Mouse (Mus musculus) spleen, adult 2 months (tissue): ENCODE data around the gene Pkdcc. TPM values are rescaled to one million over a fixed set of nuclear protein-coding genes. Genes with fewer than 3 reads are reported as not detected.

Experiments
- DNase-seq, 2 experiments: peaks; one replicate each; pipeline versions ENCODE4 v3.0.0 to v3.0.0-alpha.2; 2012 to 2021; ENCODE audit warnings: low spot score in 2 of 2, low read depth in 1 of 2
- H3K27ac ChIP-seq: fragments of 200-500 bp; 2 replicates; pipeline ENCODE4 v1.5.1; 2012; ENCODE audit warnings: low read length, inconsistent platforms; ENCODE audit not compliant: insufficient read depth
- H3K27me3 ChIP-seq: fragments of 200-500 bp; 2 replicates; pipeline ENCODE4 v1.6.1; 2012; ENCODE audit warnings: mild to moderate bottlenecking, moderate library complexity, low read length, inconsistent platforms; ENCODE audit not compliant: control insufficient read depth, insufficient read depth
- H3K36me3 ChIP-seq: fragments of 200-500 bp; 2 replicates; pipeline ENCODE4 v1.6.1; 2012; ENCODE audit warnings: mild to moderate bottlenecking, low read length, inconsistent platforms; ENCODE audit not compliant: control insufficient read depth, insufficient read depth
- H3K4me1 ChIP-seq: fragments of 200-500 bp; 2 replicates; pipeline ENCODE4 v1.6.1; 2011; ENCODE audit warnings: inconsistent platforms; ENCODE audit not compliant: control insufficient read depth, insufficient read depth, insufficient read length
- H3K4me3 ChIP-seq: fragments of 200-500 bp; 2 replicates; pipeline ENCODE4 v1.5.1; 2011; ENCODE audit warnings: mild to moderate bottlenecking, inconsistent platforms; ENCODE audit not compliant: insufficient read depth, insufficient read length; ENCODE audit errors: extremely low read depth
- CTCF ChIP-seq: fragments of 200-500 bp; IDR thresholded peaks from 2 replicates; pipeline ENCODE4 v1.5.1; 2011; ENCODE audit warnings: mild to moderate bottlenecking, inconsistent platforms; ENCODE audit not compliant: insufficient read depth, insufficient read length, insufficient replicate concordance; ENCODE audit errors: extremely low read depth
- POLR2A ChIP-seq: fragments of 200-500 bp; IDR thresholded peaks from 2 replicates; pipeline ENCODE4 v1.6.1; 2011; ENCODE audit warnings: low read depth, low read length, inconsistent platforms
- WGBS: fragments of 180-500 bp; shearing (Covaris S2); methylation state at CpG from one replicate; pipeline ENCODE4 v1.1.7; 2018; 5-methylcytosine and 5-hydroxymethylcytosine counted together
- polyA plus RNA-seq: library from polyadenylated mRNA; depleted of rRNA; stranded (reverse); fragments of >200 nt; gene quantifications from 2 replicates; pipeline ENCODE4 v1.2.3, GENCODE M21; 2012

The Pkdcc gene
- polyA plus RNA-seq, 1 experiment = 41.0 TPM

DNA sequence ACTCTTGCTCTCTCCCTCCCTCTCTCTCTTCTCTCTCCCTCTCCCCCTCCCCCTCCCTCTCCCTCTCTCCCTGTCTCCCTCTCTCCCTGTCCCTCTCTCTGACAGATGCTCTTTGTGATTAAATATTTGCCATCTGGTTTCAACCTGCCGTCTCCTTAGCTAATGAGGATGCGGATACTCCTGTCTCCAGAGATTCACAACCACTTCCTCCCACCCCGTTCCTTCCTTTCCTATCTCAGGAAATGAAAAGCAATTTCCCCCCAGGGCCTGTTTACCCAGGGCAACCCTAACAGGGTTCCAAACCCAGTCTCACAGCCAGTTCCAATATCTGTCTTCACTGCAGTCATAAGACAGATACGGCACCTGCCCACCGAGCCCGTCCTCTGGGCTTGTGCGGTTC is 31.0 kb downstream of the Pkdcc start:
- no peaks in the 10 kb centered on the region for H3K27me3 ChIP-seq
- no peak for DNase-seq
- TF ChIP-seq POLR2A (no peak), CTCF (no peak)
- H3K4me3 ChIP-seq = no peak overlapping the region
- no peaks in the 10 kb centered on the region for H3K36me3 ChIP-seq
- H3K27ac ChIP-seq = no peak overlapping the region
- H3K4me1 ChIP-seq = no peaks in the 10 kb centered on the region
- 11% methylated on average over 7 of the region's 7 CpGs for WGBS

DNA sequence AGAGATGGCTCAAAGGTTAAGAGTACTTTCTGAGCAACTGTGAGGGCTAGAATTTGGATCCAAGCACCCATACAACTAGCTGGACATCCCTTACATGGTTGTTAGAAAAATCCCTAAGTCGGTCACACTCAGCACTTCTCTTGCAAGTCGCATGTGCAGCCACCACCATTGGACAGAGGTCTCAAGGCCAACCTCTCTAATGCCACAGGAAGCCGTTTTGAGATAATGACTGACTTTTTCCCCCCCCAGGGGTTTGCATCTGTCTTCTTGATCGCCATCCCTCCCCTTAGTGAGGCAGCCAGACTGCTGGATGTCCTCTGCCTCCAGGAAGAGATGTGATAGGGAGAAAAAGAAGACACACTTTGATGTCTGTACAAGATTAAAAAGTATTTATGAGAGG is 32.1 kb downstream of the Pkdcc start:
- H3K27me3 ChIP-seq = no peaks in the 10 kb centered on the region
- no peak overlapping the region for H3K27ac ChIP-seq
- WGBS = 48% methylated on average over 4 of the region's 4 CpGs
- no peaks in the 10 kb centered on the region for H3K36me3 ChIP-seq
- no peaks in the 10 kb centered on the region for H3K4me1 ChIP-seq
- H3K4me3 ChIP-seq = no peak overlapping the region
- no peak for TF ChIP-seq POLR2A
- no peak for TF ChIP-seq CTCF
- no peak for DNase-seq

- H3K4me1 ChIP-seq = no peaks in the 10 kb centered on the region
- no peak for TF ChIP-seq POLR2A
- no peak for TF ChIP-seq CTCF
- DNase-seq = no peak
- no peaks in the 10 kb centered on the region for H3K36me3 ChIP-seq
- WGBS = 63% methylated on average over 2 of the region's 2 CpGs
- no peak overlapping the region for H3K4me3 ChIP-seq
- H3K27ac ChIP-seq = no peak overlapping the region
- H3K27me3 ChIP-seq = no peaks in the 10 kb centered on the region
Observed at GRCm38 (mm10) chr17:83248467-83248866, 33.4 kb downstream of the Pkdcc start.

GRCm38 (mm10) chr17:83250903-83251526 is 35.9 kb downstream of the Pkdcc start:
- no peaks in the 10 kb centered on the region for H3K4me1 ChIP-seq
- TF ChIP-seq CTCF = no peak
- no peak for TF ChIP-seq POLR2A
- DNase-seq = no peak
- H3K4me3 ChIP-seq = no peak overlapping the region
- no peaks in the 10 kb centered on the region for H3K36me3 ChIP-seq
- no peak overlapping the region for H3K27ac ChIP-seq
- WGBS = 93% methylated on average over 18 of the region's 18 CpGs
- no peaks in the 10 kb centered on the region for H3K27me3 ChIP-seq

DNA sequence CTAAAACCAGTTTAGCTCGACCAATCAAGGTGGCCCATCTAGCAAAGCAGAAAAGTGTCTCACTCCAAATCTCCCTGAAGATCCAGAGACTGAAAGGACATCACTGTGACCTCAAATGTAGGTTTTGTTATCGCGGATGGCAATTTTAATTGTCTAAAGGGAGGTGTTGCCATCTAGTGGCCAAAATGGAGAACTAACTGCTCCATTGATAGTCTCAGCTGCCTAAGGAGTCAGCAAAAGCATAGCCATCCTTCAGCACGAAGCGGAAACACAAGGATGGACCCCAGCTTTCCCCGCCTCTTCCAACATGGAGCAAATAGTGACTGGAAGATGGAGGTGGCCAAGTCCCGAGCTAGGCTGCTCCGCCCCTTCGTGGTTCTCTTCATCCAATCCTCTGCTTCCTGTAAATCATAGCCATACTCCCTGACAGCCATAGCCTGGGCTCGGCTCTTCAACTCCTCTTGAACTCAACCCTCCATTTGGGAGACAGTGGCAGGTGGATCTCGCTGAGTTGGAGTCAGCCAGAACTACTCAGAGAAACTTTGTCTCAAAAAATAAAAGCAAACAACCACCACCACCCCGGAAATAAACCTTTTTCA is 38.1 kb downstream of the Pkdcc start:
- Histone ChIP-seq H3K4me1 (no peaks in the 10 kb centered on the region), H3K36me3 (no peaks in the 10 kb centered on the region), H3K27ac (no peak overlapping the region), H3K27me3 (no peaks in the 10 kb centered on the region), H3K4me3 (no peak overlapping the region)
- WGBS = 31% methylated on average over 12 of the region's 12 CpGs
- DNase-seq = no peak
- TF ChIP-seq CTCF (no peak), POLR2A (no peak)

GRCm38 (mm10) chr17:83267202-83268128 is 52.4 kb downstream of the Pkdcc start:
- 14% methylated on average over 23 of the region's 23 CpGs for WGBS
- H3K36me3 ChIP-seq = no peaks in the 10 kb centered on the region
- TF ChIP-seq CTCF = no peak
- no peak for TF ChIP-seq POLR2A
- no peaks in the 10 kb centered on the region for H3K27me3 ChIP-seq
- H3K27ac ChIP-seq = peak overlapping the region; percentile 75
- H3K4me3 ChIP-seq = peak overlapping the region; percentile 59
- DNase-seq = peak; percentile 77 to 95
- H3K4me1 ChIP-seq = peaks cover 6% of the 10 kb centered on the region; the same call in 1 of the 2 replicates

DNA sequence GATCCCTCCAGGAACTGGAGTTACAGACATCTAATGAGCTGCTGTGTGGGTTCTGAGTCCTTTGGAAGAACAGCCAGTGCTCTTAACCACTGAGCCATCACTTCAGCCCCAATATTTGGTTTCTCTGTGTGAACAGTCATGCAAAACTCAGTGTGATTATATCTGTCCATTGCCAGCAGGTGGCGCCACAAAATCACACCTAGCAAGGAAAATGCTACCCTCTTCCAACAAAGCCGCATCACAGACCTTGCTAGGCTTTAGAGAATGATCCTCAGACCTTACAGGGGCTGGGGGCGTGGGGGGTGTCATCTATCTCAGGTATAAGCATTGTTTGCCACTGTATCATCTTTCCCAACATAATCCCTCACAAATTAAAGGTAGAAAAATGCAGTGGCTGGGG is 56.4 kb downstream of the Pkdcc start:
- DNase-seq = peak; percentile 70 to 87
- 3% methylated on average over 3 of the region's 3 CpGs for WGBS
- H3K27ac ChIP-seq = no peak overlapping the region
- H3K36me3 ChIP-seq = no peaks in the 10 kb centered on the region
- H3K4me1 ChIP-seq = peaks cover 34% of the 10 kb centered on the region
- no peak overlapping the region for H3K4me3 ChIP-seq
- no peaks in the 10 kb centered on the region for H3K27me3 ChIP-seq
- TF ChIP-seq POLR2A (no peak), CTCF (peak; percentile 66; the same call in 1 of the 2 replicates)
